Mouse (Mus musculus) cerebellum, adult 2 months (tissue): ENCODE data around the gene Casc3.

Source experiments
- CTCF ChIP-seq: fragments of 200-500 bp; IDR thresholded peaks from 2 replicates; pipeline ENCODE4 v1.5.1; 2011; ENCODE audit warnings: low read depth, mild to moderate bottlenecking, control low read depth, low read length, moderate library complexity, borderline replicate concordance; ENCODE audit not compliant: insufficient read depth
- POLR2A ChIP-seq: fragments of 200-500 bp; IDR thresholded peaks from 2 replicates; pipeline ENCODE4 v1.6.1; 2011; ENCODE audit warnings: low read length, control low read depth, borderline replicate concordance; ENCODE audit not compliant: insufficient read depth

DNA sequence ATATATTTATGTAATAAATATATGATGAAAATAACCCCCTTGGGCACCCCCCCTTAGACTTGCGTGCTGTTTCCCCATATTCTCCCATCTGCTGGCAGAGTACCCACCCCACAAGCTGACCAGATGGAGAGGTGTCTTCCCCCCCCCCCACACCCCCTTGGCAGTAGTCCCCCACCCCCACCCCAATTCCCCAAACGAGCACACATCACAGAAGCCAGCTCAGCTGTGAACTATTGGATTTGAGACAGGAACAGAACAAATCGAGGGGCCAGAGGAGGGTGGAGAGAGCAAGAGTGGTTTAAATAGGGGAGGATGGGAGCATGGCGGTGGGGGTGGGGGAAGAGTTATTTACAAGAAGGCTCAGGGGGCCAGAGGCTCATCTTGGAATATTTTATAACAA, 37.0 kb upstream of the Casc3 start:
- TF ChIP-seq POLR2A (no peak), CTCF (no peak)
